Mouse (Mus musculus): ENCODE measurements at regions not wholly inside any gene's neighbourhood (a gene's known extent, or its start where the extent isn't known, plus 50 kb on each side); places are given as distances from the start of the nearest gene placed in this dataset.

GRCm38 (mm10) chr3:50530654-50531053 lies 87.2 kb upstream of the Slc7a11 start:
- no peak for TF ChIP-seq EP300 (IDR thresholded peaks at IDR 0.05; ENCODE audit: insufficient read depth, low read depth, low read length)
- no peak for TF ChIP-seq POLR2A (IDR thresholded peaks at IDR 0.05; ENCODE audit: insufficient read depth, low read depth, low read length)

All from heart, adult 2 months (tissue).